Mouse (Mus musculus) ovary, postnatal 14 days (tissue): ENCODE measurements at regions not wholly inside any gene's neighbourhood (a gene's known extent, or its start where the extent isn't known, plus 50 kb on each side); places are given as distances from the start of the nearest gene placed in this dataset.
A peak's percentile ranks its signal among the peaks of the same experiment; 100 is the strongest.
"Not testable (repeated sequence)": the region's sequence is repeated elsewhere in the genome, so short reads cannot be mapped to it uniquely, and the experiment has no call there.

Source experiments
- DNase-seq: peaks from one replicate; pipeline ENCODE4 v3.0.0; 2022; ENCODE audit warnings: low spot score

DNA sequence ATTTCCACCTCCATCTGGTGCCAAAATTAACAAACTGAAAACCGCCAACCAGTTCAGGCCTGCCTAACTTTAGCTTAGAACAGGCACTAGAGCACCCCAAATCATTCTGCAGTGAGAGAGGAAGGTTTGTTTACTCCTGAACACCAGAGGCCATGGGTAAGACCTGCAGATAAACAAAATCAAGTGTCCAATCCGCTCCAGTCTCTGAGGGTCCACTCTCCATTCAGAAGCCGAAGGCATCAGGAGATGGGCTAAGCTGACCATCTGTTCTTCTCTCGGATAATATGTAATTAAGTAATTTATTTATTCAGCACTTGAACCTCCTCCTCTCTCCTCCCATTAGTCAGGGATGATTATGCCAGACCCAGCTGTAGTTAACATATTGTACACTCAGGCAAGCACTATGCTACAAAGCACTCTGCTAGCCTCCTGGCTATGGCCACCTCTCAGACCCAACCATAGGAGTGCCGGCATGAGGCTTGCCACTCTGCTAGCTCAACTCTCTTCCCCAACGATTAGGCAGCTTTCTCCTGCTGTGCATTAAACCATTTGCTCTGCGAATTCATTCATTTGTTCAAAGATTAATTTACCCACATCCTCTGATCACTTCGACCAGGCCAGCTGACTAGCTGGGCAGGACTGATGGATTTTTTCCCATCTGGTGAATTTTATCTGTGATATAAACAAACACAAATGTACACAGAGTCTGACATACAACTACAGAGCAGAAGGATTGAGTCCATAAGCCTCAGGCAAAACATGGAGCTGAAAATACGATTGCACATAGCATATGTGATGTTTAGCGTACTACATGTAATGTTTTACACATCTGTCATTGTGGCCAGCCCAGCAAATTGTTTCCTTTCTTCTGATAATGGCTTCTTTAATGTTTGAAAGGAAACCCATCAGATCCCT lies 184.4 kb downstream of the Mat2b start:
- DNase-seq: no peak

DNA sequence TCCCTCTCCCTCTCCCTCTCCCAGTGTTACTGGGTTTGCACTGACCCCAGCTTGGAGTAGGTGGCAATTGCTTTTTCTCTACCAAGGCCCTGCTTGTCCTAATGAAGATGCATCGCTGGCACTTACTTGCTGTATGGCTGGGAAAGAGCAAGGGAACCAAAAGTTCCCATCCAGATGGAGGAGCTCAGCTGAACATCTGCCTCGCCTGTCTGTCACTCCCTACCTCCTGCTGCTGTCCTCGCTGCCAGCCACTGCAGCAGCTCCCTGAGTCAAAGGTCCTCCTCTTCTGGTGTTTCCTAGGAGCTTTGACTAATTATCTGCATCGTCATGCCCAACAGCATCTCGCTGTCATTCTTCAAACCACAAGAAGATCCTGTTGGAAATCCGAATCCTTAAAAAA lies 203.4 kb downstream of the Mat2b start:
- no peak for DNase-seq

DNA sequence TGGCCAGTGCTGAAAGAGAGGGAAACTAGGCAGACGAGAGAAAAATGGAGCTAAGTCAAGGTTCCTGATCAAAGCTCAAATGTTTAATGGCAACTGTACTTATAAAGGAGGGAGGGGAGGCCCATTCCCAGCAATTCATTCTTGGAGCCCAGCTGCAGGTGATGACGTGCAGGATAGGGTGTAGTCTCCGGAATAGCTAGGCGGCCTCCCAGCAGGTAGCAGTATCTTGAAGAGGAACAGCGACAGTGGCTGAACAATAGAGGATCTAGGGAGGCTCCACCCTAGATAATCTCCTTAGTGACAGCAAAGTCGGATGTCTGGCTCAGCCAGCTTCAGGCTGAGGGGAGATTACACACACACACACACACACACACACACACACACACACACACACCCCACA lies 216.8 kb downstream of the Mat2b start:
- not testable (repeated sequence) for DNase-seq

DNA sequence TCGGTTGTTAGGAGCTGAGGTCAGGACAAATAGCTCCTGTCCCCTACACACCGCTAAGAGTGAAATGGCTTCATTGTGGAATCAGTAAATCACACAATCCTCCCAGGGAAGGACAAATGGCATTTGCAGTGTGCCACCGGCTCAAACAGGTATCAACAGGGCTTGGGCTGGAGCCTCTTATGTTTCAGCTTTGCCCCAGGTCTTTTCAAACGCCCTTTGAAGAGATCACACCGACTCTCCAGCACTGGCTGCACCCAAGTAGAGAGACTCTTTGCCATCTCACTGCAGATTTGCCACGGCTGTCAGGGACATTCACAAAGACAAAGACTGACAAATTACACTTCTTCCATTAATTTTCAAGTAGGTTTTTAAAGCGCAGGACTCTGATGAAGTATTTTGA lies 217.7 kb downstream of the Mat2b start:
- no peak for DNase-seq

DNA sequence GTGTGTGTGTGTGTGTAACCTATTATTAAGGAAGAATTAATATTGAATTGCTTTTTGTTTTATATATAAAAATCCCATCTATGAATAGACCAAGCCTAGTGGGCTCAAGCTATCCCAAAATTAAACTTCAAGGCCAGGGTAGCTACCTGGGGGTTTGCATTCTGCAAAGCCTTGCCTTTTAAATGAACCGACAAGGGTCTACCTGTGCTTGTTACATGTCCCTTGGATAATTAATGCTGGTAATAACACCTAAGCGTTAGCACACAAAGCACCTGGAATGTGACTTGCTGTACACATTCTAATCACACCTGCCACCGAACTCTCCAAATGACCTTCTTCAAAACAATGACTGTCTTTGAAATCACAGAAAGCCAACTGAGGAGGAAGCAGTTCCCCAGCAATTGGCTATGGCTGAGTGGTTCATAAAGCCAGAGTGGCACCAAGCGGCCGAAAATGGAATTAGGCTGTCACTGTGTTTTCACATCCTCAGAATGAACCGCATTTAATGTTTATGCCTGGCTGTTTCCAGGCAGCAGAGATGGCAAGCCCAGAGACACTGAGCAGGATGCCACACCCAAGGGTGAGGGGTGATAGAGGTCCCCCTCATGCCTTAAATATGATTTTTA lies 225.8 kb downstream of the Mat2b start:
- peak; percentile 6 for DNase-seq

DNA sequence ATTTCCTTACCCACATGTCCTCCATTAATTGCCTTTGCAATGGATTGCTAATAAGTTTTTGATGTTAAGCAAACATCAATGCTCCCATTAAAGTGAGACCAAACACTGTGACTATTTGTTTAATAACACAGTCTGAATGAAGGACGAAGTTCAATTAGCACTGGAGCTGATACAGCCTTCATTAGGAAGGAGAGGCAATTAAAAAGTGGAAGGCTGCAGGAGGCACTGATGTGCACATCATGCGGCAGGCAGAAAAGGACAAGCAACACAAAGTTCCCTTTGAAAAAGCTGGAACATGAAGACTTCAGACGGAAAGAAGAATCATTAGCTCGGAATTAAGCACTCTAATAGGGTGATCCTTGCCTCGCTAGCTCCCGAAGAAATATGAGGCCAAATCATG lies 238.4 kb downstream of the Mat2b start:
- DNase-seq: no peak

DNA sequence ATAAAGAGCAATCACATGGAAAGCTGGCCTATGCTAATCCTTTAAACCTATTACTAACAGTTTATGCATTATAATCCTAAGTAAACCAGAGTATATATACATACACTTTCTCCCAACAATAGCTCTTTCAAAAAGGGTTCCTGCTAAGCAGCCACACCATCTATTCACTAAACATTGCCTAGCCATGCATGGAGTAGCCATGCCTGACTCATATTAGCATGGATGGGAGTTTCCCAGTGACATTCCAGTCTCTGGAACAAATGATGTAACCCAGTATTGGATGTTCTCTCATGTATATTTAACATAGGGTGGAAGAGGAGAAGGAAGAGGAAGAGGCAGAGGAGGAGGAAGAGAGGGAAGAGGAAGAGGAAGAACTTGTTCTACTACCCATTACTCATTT lies 240.0 kb downstream of the Mat2b start:
- DNase-seq: not testable (repeated sequence)

DNA sequence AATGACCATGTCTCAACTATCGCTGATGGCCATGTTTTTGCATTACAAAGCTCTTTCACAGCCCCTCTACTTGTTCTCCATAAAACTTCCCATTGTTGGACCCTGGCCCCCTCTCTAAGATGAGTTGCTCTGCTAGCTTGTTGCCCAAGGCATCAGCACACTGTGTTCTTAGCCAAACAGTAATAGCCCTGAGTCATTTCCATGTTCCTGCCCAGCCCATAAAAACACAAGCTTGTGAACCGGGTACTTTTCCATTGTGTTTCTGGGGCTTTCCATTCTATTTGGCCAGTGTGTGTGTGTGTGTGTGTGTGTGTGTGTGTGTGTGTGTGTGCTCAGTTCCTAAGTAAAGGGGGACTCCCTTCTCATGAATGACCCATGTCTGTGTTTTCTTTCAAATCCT lies 248.2 kb downstream of the Mat2b start:
- DNase-seq: no peak

DNA sequence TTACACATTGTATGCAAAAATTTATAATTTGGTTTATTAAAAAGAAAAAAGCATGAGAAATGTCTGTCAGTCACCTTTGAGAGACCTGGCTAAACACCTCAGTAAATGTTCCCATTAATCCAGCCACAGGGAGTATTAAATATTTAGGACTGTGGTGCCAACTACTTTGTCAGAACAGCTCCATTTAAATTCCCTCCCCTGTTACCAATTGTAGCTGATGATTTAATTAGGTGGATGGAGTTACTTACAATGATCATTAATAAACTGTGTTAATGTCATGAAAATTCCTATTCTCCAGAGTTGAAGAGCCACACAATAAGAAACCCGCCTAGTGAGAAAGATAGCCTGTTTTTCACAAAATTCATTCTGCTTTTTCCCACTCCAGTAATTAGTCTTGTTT lies 261.0 kb downstream of the Mat2b start:
- DNase-seq: no peak

DNA sequence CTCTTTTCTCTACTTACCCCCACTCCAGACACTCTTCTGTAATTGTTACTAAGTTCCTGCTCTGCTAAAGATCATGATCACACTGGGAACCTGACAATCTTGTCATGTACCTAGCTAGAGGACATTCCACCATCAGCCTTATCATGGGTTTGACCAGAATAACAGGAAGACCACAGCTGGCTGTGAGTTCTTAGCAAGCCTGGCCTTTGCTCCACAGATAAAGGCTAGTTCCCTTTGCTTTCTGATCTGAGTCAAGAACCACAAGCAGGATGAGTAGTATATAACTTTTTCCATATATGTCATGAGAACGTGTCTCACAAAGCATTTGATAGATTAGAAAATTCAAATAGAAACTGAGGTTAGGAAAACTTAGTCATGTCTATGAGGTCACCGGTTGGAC lies 266.1 kb downstream of the Mat2b start:
- no peak for DNase-seq

DNA sequence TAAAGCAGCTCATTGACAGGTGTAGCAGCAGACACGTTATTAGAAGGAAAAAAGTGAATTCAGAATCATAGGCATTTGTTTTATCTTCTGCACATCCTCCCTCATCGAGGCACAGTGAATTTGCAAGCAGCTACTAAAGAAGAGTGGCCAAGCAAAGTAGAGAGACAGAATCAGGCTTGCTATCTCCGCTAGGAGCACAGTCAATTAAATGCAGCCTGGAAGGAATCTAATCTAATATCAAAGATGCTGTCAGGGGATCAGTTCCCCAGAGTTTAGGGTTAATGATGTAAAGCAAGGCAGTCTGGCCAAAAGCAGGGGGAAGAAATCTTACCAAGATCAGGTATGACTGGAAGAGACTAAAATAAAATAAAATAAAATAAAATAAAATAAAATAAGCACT lies 270.7 kb downstream of the Mat2b start:
- DNase-seq: no peak

DNA sequence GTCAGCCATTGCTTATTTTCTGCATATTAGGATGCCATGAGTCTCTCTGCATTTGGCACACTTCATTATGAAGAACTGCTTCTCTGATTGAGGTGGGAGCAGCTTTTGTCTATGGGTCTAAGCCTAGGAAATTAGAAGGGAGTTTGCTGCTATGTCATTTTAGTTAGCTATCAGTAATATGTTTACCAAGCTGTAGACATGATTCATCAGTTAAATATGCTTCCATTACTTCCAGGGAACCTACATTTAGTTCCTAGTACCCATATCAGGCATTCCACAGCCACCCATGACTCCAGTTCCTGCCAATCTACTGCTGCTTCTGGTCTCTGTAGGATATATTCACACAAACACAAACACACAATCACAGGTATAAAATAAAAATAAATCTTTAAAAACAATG lies 287.4 kb downstream of the Mat2b start:
- no peak for DNase-seq

DNA sequence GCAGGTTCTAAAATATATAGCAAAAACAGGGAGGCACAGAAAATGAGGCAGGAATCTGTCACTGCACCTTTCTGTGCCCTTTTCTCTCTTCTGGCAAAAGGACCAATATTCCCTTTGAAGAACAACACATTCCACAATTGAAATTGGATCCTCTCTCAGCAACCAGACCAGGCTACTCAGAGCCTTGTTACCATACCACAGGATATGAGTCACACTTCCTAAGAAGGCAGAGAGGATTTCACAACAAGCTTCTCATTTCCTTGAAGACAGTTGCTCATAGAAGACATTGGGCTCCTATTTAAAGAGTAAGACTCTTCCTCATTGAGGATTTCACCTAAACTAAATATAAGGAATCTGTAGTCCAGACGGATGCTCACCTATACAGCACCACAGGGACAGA lies 292.8 kb downstream of the Mat2b start:
- DNase-seq: no peak

DNA sequence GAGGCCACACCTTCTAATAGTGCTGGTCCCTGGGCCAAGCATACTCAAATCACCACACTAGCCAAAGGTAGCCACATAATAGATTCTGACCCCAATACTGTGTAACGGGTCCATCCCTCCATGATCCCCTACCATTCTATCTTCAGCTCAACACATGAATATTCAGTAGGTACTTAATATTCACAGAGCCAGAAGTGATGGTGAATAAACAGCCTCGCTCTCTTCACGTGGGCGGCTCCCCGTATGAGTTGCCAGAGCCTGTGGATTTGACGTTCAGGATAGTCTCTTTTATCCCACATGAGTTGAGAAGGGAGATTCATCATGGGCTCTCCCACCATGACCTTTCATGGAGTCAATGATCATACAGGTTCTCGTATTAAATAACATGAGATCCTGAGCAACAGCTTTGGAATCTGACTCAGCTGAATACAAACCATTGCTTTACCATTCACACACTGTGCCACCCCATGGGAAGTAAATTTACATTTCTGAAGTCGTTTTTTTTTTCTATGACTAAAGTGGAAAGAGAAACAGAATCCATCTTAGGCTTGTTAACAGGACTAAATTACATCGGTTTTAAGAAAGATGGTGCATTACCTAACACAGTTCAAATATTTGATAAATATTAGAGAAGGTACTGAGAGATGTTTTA lies 297.4 kb downstream of the Mat2b start:
- no peak for DNase-seq

DNA sequence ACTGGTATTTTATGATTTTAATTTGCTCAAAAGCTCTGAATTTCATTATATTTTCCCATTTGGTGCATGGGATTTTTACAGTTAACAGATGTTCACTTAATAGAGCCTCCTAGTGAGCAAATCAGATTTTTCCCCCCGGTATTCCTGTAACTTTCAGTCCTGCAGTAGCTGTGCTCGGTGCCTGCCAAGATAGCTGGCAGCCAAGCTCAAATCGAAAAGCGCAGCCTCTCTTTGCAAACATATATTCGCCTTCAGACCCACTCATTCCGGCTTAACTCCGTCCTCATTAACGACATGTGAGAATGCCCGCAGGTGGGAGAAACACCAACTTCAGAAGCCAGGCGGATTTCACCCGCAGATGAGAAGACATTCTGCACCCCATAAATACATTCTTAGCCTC lies 299.7 kb downstream of the Mat2b start:
- no peak for DNase-seq

DNA sequence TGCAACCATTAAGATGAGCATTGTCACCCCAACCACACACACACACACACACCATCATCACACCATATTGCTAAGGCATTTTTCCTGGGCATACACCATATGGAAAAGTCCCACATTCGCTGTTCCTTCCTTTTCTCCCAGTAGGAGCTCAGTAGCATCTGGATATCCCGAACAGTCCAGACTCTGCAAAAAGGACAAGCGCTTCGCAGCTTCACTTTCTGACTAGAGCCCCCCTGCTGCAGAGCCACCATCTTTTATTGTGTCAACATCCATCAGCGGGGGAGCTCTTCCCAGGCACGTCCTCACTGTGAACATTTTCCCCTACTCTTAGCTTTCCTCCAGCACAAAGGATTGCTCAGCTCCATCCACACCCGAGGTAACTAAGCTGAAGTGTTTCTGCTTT lies 300.1 kb downstream of the Mat2b start:
- no peak for DNase-seq

DNA sequence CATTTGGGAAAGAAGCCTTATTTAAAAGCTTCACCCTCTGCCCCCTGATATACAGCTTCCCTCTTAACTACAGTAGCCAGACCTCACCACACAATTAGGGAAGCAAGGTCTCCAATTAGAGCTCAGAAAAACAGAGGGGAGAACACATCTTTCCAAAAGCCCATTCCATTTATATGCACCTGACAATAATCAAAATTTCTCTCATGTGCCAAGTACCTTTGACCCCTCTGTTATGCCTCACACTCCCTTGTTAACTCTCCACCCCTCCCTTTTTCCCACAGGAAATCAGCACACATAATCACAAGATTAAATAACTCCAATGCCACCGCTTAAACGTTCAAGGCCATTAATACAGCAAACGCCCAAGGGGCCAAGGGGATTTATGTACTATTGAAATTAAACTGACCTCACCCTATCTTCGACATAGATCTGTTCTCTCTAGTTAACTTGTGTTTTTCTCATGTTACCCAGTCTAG lies 300.7 kb downstream of the Mat2b start:
- no peak for DNase-seq

DNA sequence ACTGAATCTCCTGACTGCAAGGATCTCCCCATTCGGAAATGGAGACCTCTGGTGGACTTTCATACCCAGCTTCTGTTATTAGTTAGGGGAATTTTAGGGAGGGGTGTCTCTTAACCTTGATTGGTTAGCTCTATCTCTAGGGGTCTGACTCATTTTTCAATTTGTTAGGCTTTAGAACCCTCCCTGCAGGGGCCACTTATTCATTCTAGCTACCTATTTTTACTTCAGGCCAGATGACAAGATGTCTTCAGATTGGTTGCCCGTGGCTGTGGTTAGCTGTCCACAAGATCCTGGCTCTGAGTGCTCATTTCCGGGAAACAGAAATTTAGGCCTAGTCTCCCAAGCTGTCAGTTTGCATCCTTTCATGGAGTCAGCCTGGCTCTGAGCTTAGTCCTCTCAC lies 314.3 kb downstream of the Mat2b start:
- DNase-seq: no peak

DNA sequence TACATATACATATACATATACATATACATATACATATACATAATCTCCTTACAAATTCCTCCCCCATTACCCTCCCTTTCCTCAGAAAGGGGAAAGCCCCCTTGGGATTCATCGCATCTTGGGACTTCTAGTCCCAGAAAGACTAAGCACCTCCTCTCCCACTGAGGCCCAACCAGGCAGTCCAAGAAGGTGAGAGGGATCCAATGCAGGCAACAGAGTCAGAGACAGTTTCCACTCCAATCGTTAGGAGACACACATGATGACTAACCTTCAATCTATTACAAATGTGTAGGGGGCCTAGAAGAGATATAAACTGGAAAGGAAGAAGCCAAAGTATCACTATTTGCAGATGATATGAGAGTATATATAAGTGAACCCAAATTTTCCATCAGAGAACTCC lies 323.3 kb downstream of the Mat2b start:
- DNase-seq: no peak

DNA sequence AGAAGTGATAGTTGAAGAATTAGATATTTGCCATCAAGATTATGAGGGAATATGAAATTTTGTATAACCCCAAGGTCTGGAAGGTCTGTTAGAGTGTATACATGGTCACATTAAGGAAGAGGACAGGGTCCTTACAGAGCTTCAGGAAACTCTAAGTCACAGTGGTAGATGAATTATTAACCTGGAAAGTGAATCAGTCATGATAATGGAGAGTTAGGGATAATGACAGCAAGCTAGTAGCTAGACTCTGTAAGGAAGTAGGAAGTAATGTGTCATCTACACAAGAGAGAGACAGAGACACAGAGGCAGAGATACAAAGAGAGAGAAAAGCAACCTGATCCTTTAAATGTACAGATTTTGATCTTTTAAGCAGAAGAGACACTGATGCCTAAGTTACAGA lies 328.4 kb downstream of the Mat2b start:
- DNase-seq: no peak

DNA sequence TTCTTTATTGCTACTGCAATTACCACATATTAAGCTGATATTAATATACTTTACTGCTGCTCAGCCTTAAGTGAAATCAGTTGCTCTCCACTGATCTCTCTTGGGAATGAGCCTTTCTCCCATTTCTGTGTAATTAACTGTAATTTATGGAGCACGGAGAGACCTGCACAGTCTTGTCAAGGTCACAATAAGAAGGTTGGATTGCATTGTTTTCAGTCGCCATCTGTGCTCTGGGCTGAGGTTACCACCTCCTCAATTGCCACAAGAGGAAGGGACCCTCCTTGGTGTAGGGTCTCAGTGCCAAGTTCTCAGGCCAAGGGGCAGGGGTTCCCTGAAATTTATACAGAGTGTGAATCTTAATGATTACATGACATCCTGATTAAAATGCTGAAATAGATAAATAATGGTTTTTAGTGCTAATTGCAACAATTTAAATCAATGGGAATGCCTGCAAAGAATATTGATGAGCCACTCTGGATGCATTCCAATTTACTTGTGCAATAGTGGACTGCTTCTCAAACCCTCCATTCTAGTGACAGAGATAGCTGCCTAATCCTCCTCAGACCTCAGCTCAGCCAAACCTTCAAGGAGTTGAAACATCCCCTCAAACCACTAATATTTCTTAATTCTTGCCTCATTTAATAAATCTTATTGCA lies 332.3 kb downstream of the Mat2b start:
- no peak for DNase-seq
